Mouse (Mus musculus) embryonic facial prominence, embryonic 14.5 days (tissue): ENCODE data around the gene Arhgef25. TPM values are rescaled to one million over a fixed set of nuclear protein-coding genes. Genes with fewer than 3 reads are reported as not detected.

ENCODE experiments used
- ATAC-seq: fragments of 200-750 bp; cut with Nextera tagmentation; 2 replicates; pipeline ENCODE4 v1.8.0; 2017; ENCODE audit warnings: low read depth, moderate number of reproducible peaks, moderate TSS enrichment
- DNase-seq: peaks from one replicate; pipeline ENCODE4 v3.0.0-alpha.2; 2015; ENCODE audit warnings: low spot score
- H3K27ac ChIP-seq: fragments of 300-500 bp; sonication (generic); replicated peaks from 2 replicates; pipeline ENCODE4 v1.5.1; 2014; ENCODE audit warnings: low read depth, mild to moderate bottlenecking, low read length, moderate library complexity
- H3K27me3 ChIP-seq: fragments of 300-500 bp; sonication (generic); replicated peaks from 2 replicates; pipeline ENCODE4 v1.6.1; 2014; ENCODE audit warnings: low read length; ENCODE audit not compliant: control insufficient read depth, insufficient read depth
- H3K36me3 ChIP-seq: fragments of 300-500 bp; sonication (generic); 2 replicates; pipeline ENCODE4 v1.6.1; 2014; ENCODE audit warnings: low read length, mixed read lengths; ENCODE audit not compliant: control insufficient read depth, insufficient read depth
- H3K4me1 ChIP-seq: fragments of 300-500 bp; sonication (generic); 2 replicates; pipeline ENCODE4 v1.6.1; 2014; ENCODE audit warnings: antibody characterized with exemption, low read length; ENCODE audit not compliant: control insufficient read depth, insufficient read depth
- H3K4me2 ChIP-seq: fragments of 300-500 bp; sonication (generic); 2 replicates; pipeline ENCODE4 v1.6.1; 2014; ENCODE audit warnings: low read depth, mild to moderate bottlenecking, low read length, moderate library complexity, mixed read lengths
- H3K4me3 ChIP-seq: fragments of 300-500 bp; sonication (generic); 2 replicates; pipeline ENCODE4 v1.5.1; 2014; ENCODE audit warnings: low read depth, mild to moderate bottlenecking, low read length
- H3K9ac ChIP-seq: fragments of 300-500 bp; sonication (generic); 2 replicates; pipeline ENCODE4 v1.6.1; 2014; ENCODE audit warnings: low read depth, mild to moderate bottlenecking, low read length, moderate library complexity, mixed read lengths
- H3K9me3 ChIP-seq: fragments of 300-500 bp; sonication (generic); 2 replicates; pipeline ENCODE4 v1.6.1; 2016; ENCODE audit warnings: low read length; ENCODE audit not compliant: control insufficient read depth
- WGBS: fragments of 180-500 bp; shearing (Covaris S2); extraction: QIAGEN DNeasy Blood & Tissue Kit; methylation state at CpG from one replicate; pipeline ENCODE4 v1.1.7; 2014; 5-methylcytosine and 5-hydroxymethylcytosine counted together
- polyA plus RNA-seq: library from polyadenylated mRNA; unstranded; fragments of >200 nt; fragmentation: Nextera tagmentation; extraction: Ambion mirVana; gene quantifications from 2 replicates; pipeline ENCODE4 v1.2.1, GENCODE M21; 2014

Gene Arhgef25
- polyA plus RNA-seq, 1 experiment from 2014 or later = 76.7 TPM

GRCm38 (mm10) chr10:127186451-127186850 is 3.4 kb downstream of the Arhgef25 start:
- Histone ChIP-seq H3K9me3 (no peaks in the 10 kb centered on the region), H3K27ac (no peak overlapping the region), H3K27me3 (peaks cover 5% of the 10 kb centered on the region; the same call in 1 of the 2 replicates), H3K4me1 (peaks cover 16% of the 10 kb centered on the region), H3K4me3 (no peak overlapping the region), H3K36me3 (peaks cover 52% of the 10 kb centered on the region), H3K4me2 (no peak overlapping the region), H3K9ac (no peak overlapping the region)
- DNase-seq (no peak), ATAC-seq (no peak)
- WGBS = 88% methylated on average over 1 of the region's 1 CpGs

- no peak for ATAC-seq
- Histone ChIP-seq H3K27ac (no peak overlapping the region), H3K4me1 (peaks cover 6% of the 10 kb centered on the region), H3K9ac (no peak overlapping the region), H3K4me3 (no peak overlapping the region), H3K9me3 (no peaks in the 10 kb centered on the region), H3K4me2 (no peak overlapping the region), H3K27me3 (peaks cover 13% of the 10 kb centered on the region), H3K36me3 (peaks cover 46% of the 10 kb centered on the region)
- DNase-seq = no peak
- WGBS = 81% methylated on average over 15 of the region's 15 CpGs
Observed at GRCm38 (mm10) chr10:127185506-127185905, 4.4 kb downstream of the Arhgef25 start.

- H3K4me2 ChIP-seq = no peak overlapping the region
- no peak overlapping the region for H3K4me3 ChIP-seq
- WGBS = 67% methylated on average over 9 of the region's 9 CpGs
- peaks cover 16% of the 10 kb centered on the region for H3K27me3 ChIP-seq
- H3K36me3 ChIP-seq = peaks cover 46% of the 10 kb centered on the region
- H3K9me3 ChIP-seq = no peaks in the 10 kb centered on the region
- DNase-seq (peak; percentile 31), ATAC-seq (no peak)
- no peak overlapping the region for H3K27ac ChIP-seq
- H3K9ac ChIP-seq = no peak overlapping the region
- H3K4me1 ChIP-seq = peaks cover 4% of the 10 kb centered on the region; the same call in 1 of the 2 replicates
Observed at GRCm38 (mm10) chr10:127185101-127185500, 4.8 kb downstream of the Arhgef25 start.

GRCm38 (mm10) chr10:127183759-127184158 is 6.1 kb downstream of the Arhgef25 start:
- H3K4me1 ChIP-seq = peaks cover 4% of the 10 kb centered on the region; the same call in 1 of the 2 replicates
- H3K9me3 ChIP-seq = no peaks in the 10 kb centered on the region
- peaks cover 46% of the 10 kb centered on the region for H3K36me3 ChIP-seq
- WGBS = 16% methylated on average over 17 of the region's 20 CpGs
- H3K27me3 ChIP-seq = peaks cover 30% of the 10 kb centered on the region
- 0 out of 2 replicates have a peak overlapping the region, but pooled peaks have one; percentile 5 for H3K9ac ChIP-seq
- H3K4me2 ChIP-seq = peak overlapping the region; percentile 29
- no peak for ATAC-seq
- DNase-seq = peak; percentile 23
- no peak overlapping the region for H3K4me3 ChIP-seq
- H3K27ac ChIP-seq = no peak overlapping the region

GRCm38 (mm10) chr10:127182624-127183023 is 7.3 kb downstream of the Arhgef25 start:
- peaks cover 40% of the 10 kb centered on the region for H3K27me3 ChIP-seq
- DNase-seq = no peak

GRCm38 (mm10) chr10:127181566-127181965 is 8.3 kb downstream of the Arhgef25 start:
- DNase-seq (no peak), ATAC-seq (no peak)
- Histone ChIP-seq H3K9ac (no peak overlapping the region), H3K9me3 (no peaks in the 10 kb centered on the region), H3K36me3 (peaks cover 39% of the 10 kb centered on the region), H3K27me3 (peaks cover 51% of the 10 kb centered on the region), H3K4me1 (peaks cover 7% of the 10 kb centered on the region; the same call in 1 of the 2 replicates), H3K4me3 (no peak overlapping the region), H3K4me2 (no peak overlapping the region), H3K27ac (no peak overlapping the region)
- WGBS = 62% methylated on average over 6 of the region's 6 CpGs

More at GRCm38 (mm10) chr10:127182624-127183023, 7.3 kb downstream of the Arhgef25 start:
- Histone ChIP-seq H3K36me3 (peaks cover 46% of the 10 kb centered on the region), H3K4me2 (no peak overlapping the region), H3K9ac (no peak overlapping the region), H3K9me3 (no peaks in the 10 kb centered on the region), H3K27ac (no peak overlapping the region), H3K4me1 (peaks cover 9% of the 10 kb centered on the region), H3K4me3 (no peak overlapping the region)
- no peak for ATAC-seq
- 81% methylated on average over 4 of the region's 4 CpGs for WGBS

GRCm38 (mm10) chr10:127180695-127181047 is 9.2 kb downstream of the Arhgef25 start:
- H3K27me3 ChIP-seq = peaks cover 51% of the 10 kb centered on the region
- H3K4me2 ChIP-seq = peak overlapping the region; percentile 49; the same call in 1 of the 2 replicates
- peaks cover 7% of the 10 kb centered on the region; the same call in 1 of the 2 replicates for H3K4me1 ChIP-seq
- peak overlapping the region; percentile 21; the same call in 1 of the 2 replicates for H3K4me3 ChIP-seq
- H3K9me3 ChIP-seq = no peaks in the 10 kb centered on the region
- no peak for DNase-seq
- no peak overlapping the region for H3K9ac ChIP-seq
- 17% methylated on average over 3 of the region's 3 CpGs for WGBS
- ATAC-seq = no peak
- H3K27ac ChIP-seq = no peak overlapping the region
- H3K36me3 ChIP-seq = peaks cover 32% of the 10 kb centered on the region

- peaks cover 26% of the 10 kb centered on the region for H3K36me3 ChIP-seq
- H3K4me3 ChIP-seq = peak within 1 kb of the TSS; percentile 21
- peak; percentile 27 for DNase-seq
- H3K27ac ChIP-seq = no peak within 1 kb of the TSS
- WGBS = 3% methylated on average over 27 of the region's 34 CpGs
- peak within 1 kb of the TSS; percentile 49 for H3K4me2 ChIP-seq
- no peak within 1 kb of the TSS for H3K9ac ChIP-seq
- ATAC-seq = peak; percentile 34
- peaks cover 51% of the 10 kb centered on the region for H3K27me3 ChIP-seq
- no peaks in the 10 kb centered on the region for H3K9me3 ChIP-seq
- H3K4me1 ChIP-seq = peaks cover 7% of the 10 kb centered on the region; the same call in 1 of the 2 replicates
Observed at GRCm38 (mm10) chr10:127179871-127180694, 9.8 kb downstream of the Arhgef25 start, which contains the start of gene Slc26a10. Gene Slc26a10, minus strand, starts transcription at chr10:127180645.
